Mouse (Mus musculus): Measurements from ENCODE around the gene Gmeb1. TPM values are rescaled to one million over a fixed set of nuclear protein-coding genes. Genes with fewer than 3 reads are reported as not detected.
A peak's percentile ranks its signal among the peaks of the same experiment; 100 is the strongest.

The Gmeb1 gene
- polyA plus RNA-seq, 1 experiment from 2014 or later, result 55.3 TPM

DNA sequence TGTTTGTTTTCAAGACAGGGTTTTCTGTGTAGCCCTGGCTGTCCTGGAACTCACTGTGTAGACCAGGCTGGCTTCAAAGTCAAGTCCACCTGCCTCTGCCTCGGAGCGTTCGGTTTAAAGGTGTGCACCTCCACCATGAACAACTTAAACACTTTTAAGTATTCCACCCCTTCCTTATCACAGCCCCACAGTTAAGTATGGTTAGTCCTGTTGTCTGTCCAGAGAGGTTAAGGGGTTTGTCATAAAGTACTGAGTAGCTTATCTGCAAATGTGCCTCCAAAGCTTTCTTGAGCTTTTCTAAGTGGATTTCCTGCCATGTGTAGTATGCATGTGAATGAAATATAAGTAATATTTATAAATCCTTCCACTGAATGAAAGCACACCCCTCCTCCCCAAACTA lies 14.5 kb upstream of the Gmeb1 start:
- WGBS, result 91% methylated on average over 3 of the region's 3 CpGs
- H3K4me2 ChIP-seq (ENCODE audit: low read length), result no peak overlapping the region

DNA sequence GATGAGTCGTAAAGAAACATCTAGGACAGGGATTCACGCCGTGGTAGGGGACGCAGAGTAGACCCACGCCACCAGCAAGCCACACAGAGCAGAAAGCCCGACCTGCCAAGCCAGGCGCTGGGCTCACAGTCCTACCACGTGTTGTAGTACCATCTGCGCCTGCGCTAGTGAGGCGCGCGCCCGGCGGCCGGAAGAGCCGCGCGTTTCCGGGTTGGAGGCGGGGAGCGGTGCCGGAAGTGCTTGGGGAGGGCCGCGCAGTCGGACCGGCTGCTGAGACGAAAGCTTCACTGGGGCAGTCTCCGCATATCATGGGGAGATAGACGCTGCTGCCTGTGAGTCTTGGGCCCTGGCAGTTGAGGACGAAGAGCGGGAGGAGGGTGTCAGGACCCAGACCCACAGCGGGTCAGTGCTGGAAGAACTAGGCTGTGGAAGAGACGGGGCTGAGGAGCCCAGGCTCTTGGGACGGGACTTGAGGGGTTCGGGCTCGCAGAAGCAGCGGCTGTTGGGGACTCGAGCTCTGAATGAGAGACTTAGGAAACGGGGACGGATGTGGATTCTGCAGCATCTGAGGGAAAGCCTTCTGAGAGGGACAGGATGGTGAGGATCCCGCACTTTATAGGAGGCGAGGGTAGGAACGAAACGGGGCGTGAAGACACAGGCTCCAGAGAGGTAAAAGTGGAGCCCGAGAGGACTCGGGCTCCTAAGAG lies 12.9 kb upstream of the Gmeb1 start, which contains the start of gene Taf12:
Taf12 (plus strand) TSS at position 220 of the 707 bp plus-strand sequence.
- peak; percentile 92 for ATAC-seq
- Histone ChIP-seq H3K27ac (ENCODE audit: low read length) (peak within 1 kb of the TSS; percentile 95), H3K9ac (replicated peaks; ENCODE audit: low read depth, low read length) (peak within 1 kb of the TSS; percentile 90), H3K36me3 (ENCODE audit: control insufficient read depth, insufficient read depth) (no peaks in the 10 kb centered on the region), H3K4me3 (replicated peaks; ENCODE audit: low read length) (peak within 1 kb of the TSS; percentile 95), H3K4me1 (replicated peaks; ENCODE audit: control insufficient read depth, insufficient read depth, low read length) (peaks cover 25% of the 10 kb centered on the region), H3K27me3 (replicated peaks; ENCODE audit: control insufficient read depth, insufficient read depth, low read length) (no peaks in the 10 kb centered on the region), H3K4me2 (ENCODE audit: low read length) (peak within 1 kb of the TSS; percentile 99), H3K9me3 (ENCODE audit: control insufficient read depth, low read length) (no peaks in the 10 kb centered on the region)
- under 1% methylated on average over 48 of the region's 48 CpGs for WGBS

More for the DNA sequence above, 14.5 kb upstream of the Gmeb1 start:
- H3K27me3 ChIP-seq (replicated peaks; ENCODE audit: control insufficient read depth, insufficient read depth, low read length), result no peaks in the 10 kb centered on the region
- H3K9ac ChIP-seq (replicated peaks; ENCODE audit: low read depth, low read length), result no peak overlapping the region
- no peaks in the 10 kb centered on the region for H3K36me3 ChIP-seq (ENCODE audit: control insufficient read depth, insufficient read depth)
- peaks cover 20% of the 10 kb centered on the region for H3K4me1 ChIP-seq (replicated peaks; ENCODE audit: control insufficient read depth, insufficient read depth, low read length)
- H3K9me3 ChIP-seq (ENCODE audit: control insufficient read depth, low read length), result no peaks in the 10 kb centered on the region
- no peak overlapping the region for H3K27ac ChIP-seq (ENCODE audit: low read length)
- ATAC-seq, result no peak
- no peak overlapping the region for H3K4me3 ChIP-seq (replicated peaks; ENCODE audit: low read length)

DNA sequence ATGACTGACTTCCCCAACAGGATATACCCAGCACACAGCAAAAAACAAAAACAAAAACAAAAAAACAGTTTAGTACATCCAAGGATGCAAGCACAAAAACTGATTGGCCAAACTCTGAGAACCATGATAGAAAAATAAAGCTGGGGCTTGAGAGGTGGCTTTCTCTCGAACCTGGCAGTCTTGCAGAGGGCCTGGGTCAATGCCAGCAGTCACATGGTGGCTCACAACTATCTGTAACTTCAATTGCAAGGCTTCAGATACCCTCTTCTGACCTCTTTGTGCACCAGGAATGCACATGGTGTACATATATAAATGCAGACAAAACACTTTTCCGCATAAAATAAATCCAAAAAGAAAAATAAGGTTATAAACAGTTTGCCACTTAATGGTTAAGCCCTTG lies 11.8 kb upstream of the Gmeb1 start:
- H3K9ac ChIP-seq (replicated peaks; ENCODE audit: low read depth, low read length), result peak overlapping the region; percentile 90
- ATAC-seq, result no peak
- no peaks in the 10 kb centered on the region for H3K27me3 ChIP-seq (replicated peaks; ENCODE audit: control insufficient read depth, insufficient read depth, low read length)
- WGBS, result 55% methylated on average over 2 of the region's 2 CpGs
- H3K27ac ChIP-seq (ENCODE audit: low read length), result no peak overlapping the region
- no peaks in the 10 kb centered on the region for H3K36me3 ChIP-seq (ENCODE audit: control insufficient read depth, insufficient read depth)
- H3K4me1 ChIP-seq (replicated peaks; ENCODE audit: control insufficient read depth, insufficient read depth, low read length), result peaks cover 25% of the 10 kb centered on the region
- H3K9me3 ChIP-seq (ENCODE audit: control insufficient read depth, low read length), result no peaks in the 10 kb centered on the region
- peak overlapping the region; percentile 95; the same call in 1 of the 2 replicates for H3K4me3 ChIP-seq (replicated peaks; ENCODE audit: low read length)
- H3K4me2 ChIP-seq (ENCODE audit: low read length), result peak overlapping the region; percentile 80

DNA sequence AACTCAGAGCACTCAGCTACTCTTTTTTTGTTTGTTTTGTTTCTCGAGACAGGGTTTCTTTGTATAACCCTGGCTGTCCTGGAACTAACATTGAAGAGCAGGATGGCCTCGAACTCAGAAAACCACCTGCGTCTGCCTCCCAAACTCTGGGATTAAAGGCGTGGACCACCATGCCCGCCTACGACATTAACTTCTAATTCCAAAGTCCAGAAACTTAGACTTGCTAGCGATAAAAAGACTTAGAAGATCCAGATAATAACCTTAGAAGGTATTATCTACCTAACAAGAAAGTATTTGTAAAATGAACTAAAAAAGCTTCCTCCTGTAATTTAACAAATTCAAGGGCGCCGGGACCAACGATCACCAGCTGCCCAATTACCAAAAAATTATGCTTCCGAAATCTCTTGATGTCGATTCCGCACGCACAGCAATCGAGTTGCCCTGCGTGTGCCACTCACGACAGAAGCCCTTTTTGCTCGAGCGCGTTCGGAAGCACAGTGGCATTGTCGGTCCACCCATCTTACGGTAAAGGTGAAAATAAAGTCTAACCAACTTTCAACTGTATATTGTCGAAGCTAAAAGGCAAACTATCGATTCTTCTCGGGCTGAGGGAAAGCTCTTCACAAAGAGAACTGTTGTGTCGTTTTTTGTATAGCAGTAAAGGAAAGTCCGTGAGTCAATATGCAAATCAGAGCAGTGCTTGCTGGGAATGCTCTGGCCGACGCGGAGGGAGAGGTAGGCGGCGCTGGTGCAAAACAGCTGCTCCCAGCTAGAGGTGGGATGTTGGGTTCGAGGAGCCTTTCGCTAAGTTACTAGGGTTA lies 8.5 kb upstream of the Gmeb1 start:
- Histone ChIP-seq H3K9ac (replicated peaks; ENCODE audit: low read depth, low read length) (peak overlapping the region; percentile 58), H3K4me1 (replicated peaks; ENCODE audit: control insufficient read depth, insufficient read depth, low read length) (peaks cover 16% of the 10 kb centered on the region), H3K27me3 (replicated peaks; ENCODE audit: control insufficient read depth, insufficient read depth, low read length) (no peaks in the 10 kb centered on the region), H3K27ac (ENCODE audit: low read length) (peak overlapping the region; percentile 92), H3K36me3 (ENCODE audit: control insufficient read depth, insufficient read depth) (no peaks in the 10 kb centered on the region), H3K9me3 (ENCODE audit: control insufficient read depth, low read length) (no peaks in the 10 kb centered on the region), H3K4me3 (replicated peaks; ENCODE audit: low read length) (peak overlapping the region; percentile 37), H3K4me2 (ENCODE audit: low read length) (peak overlapping the region; percentile 64)
- ATAC-seq, result peak; percentile 68
- under 1% methylated on average over 35 of the region's 35 CpGs for WGBS

DNA sequence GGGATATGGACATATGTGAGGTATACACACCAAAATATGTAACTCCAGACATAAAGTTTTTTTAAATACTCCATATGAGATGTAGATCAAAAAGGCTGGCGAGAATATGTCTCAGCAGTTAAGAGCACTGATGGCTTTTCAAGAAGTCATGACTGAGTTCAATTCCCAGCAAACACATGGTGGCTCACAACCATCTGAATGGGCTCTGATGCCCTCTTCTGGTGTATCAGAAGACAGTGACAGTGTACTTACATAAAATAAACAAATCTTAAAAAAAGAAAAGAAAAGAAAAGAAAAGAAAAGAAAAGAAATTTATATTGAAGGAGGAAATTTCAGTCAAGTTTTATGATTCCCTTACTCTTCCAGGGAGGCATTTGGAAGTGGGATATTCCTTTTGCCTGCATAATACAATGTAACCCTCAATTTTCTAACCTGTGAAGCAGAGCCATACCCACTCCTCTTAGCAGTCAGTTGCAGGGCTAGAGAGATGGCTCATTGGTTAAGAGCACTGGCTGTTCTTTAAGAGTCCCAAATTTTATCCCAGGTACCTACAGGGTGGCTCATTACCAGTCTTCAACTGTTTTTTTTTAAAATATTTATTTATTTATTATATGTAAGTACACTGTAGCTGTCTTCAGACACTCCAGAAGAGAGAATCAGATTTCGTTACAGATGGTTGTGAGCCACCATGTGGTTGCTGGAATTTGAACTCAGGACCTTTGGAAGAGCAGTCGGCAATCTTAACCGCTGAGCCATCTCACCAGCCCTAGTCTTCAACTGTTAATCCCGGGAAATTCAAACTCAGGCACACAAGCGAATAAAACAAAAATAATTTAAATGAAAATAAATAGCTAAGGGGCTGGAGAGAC lies 7.7 kb upstream of the Gmeb1 start:
- 12% methylated on average over 6 of the region's 6 CpGs for WGBS
- Histone ChIP-seq H3K27me3 (replicated peaks; ENCODE audit: control insufficient read depth, insufficient read depth, low read length) (no peaks in the 10 kb centered on the region), H3K9ac (replicated peaks; ENCODE audit: low read depth, low read length) (no peak overlapping the region), H3K27ac (ENCODE audit: low read length) (peak overlapping the region; percentile 92), H3K4me2 (ENCODE audit: low read length) (peak overlapping the region; percentile 64; the same call in 1 of the 2 replicates), H3K4me1 (replicated peaks; ENCODE audit: control insufficient read depth, insufficient read depth, low read length) (peaks cover 14% of the 10 kb centered on the region), H3K36me3 (ENCODE audit: control insufficient read depth, insufficient read depth) (no peaks in the 10 kb centered on the region), H3K4me3 (replicated peaks; ENCODE audit: low read length) (no peak overlapping the region), H3K9me3 (ENCODE audit: control insufficient read depth, low read length) (no peaks in the 10 kb centered on the region)
- ATAC-seq, result no peak

DNA sequence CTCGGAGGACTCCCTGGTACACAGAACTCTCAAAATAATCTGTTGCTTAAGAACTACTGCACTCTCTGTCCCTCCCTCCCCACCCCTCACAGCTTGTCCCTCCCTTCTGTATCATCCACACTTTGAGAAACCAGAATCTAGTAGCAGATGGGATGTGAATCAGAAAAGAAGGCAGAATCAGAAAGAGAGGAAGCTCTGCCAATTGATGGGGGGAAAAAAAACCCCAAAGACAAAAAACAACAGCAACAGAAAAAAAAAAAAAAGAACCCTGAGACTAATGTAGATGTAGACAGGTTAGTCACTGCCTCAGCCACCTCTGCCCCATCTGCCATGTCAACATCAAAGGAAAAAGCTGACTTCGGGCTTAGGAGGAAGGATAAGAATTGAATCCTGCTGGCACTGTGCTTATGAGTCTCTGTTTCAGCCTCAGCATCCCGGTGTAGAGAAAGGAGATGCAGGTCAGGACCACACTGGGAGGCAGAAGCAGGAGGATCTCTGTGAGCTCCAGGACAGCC lies 5.5 kb upstream of the Gmeb1 start:
- H3K27me3 ChIP-seq (replicated peaks; ENCODE audit: control insufficient read depth, insufficient read depth, low read length), result no peaks in the 10 kb centered on the region
- no peak overlapping the region for H3K4me2 ChIP-seq (ENCODE audit: low read length)
- peaks cover 10% of the 10 kb centered on the region for H3K4me1 ChIP-seq (replicated peaks; ENCODE audit: control insufficient read depth, insufficient read depth, low read length)
- H3K4me3 ChIP-seq (replicated peaks; ENCODE audit: low read length), result no peak overlapping the region
- H3K9me3 ChIP-seq (ENCODE audit: control insufficient read depth, low read length), result no peaks in the 10 kb centered on the region
- H3K9ac ChIP-seq (replicated peaks; ENCODE audit: low read depth, low read length), result no peak overlapping the region
- WGBS, result 89% methylated on average over 3 of the region's 3 CpGs
- H3K27ac ChIP-seq (ENCODE audit: low read length), result no peak overlapping the region
- no peak for ATAC-seq
- H3K36me3 ChIP-seq (ENCODE audit: control insufficient read depth, insufficient read depth), result no peaks in the 10 kb centered on the region

DNA sequence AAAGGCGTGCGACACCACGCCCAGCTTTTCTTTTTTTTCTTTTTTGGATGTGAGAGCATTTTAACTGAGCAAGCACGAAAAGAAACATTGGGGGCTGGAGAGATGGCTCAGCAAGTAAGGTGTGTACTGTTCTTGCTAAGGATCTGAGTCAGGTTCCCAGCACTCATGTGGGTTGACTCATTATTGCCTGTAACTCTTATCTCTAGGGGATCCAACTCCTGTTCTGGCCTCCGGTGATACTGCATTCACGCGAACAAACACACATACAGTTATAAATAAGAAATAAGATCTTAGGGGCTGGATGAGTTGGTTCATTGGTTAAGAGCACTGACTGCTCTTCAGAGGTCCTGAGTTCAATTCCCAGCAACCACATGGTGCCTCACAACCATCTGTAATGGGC lies 1.9 kb upstream of the Gmeb1 start:
- no peak overlapping the region for H3K27ac ChIP-seq (ENCODE audit: low read length)
- 96% methylated on average over 7 of the region's 7 CpGs for WGBS
- no peaks in the 10 kb centered on the region for H3K27me3 ChIP-seq (replicated peaks; ENCODE audit: control insufficient read depth, insufficient read depth, low read length)
- no peak overlapping the region for H3K4me3 ChIP-seq (replicated peaks; ENCODE audit: low read length)
- no peaks in the 10 kb centered on the region for H3K36me3 ChIP-seq (ENCODE audit: control insufficient read depth, insufficient read depth)
- H3K4me2 ChIP-seq (ENCODE audit: low read length), result no peak overlapping the region
- no peaks in the 10 kb centered on the region for H3K9me3 ChIP-seq (ENCODE audit: control insufficient read depth, low read length)
- H3K9ac ChIP-seq (replicated peaks; ENCODE audit: low read depth, low read length), result no peak overlapping the region
- H3K4me1 ChIP-seq (replicated peaks; ENCODE audit: control insufficient read depth, insufficient read depth, low read length), result peaks cover 19% of the 10 kb centered on the region
- ATAC-seq, result no peak

DNA sequence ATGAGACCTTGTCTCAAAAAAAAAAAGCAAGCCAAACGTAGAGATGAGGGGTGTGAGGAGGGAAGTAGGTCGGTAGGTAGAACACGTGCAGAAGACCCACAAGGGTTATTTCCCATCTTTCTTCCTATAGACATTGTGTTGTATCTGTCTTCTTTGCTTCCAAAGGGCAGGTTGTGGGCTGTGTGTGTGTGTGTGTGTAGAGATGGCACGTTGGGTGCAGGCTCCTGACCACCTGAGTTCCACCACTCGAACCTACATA lies 885 bp upstream of the Gmeb1 start:
- Histone ChIP-seq H3K9me3 (ENCODE audit: control insufficient read depth, low read length) (no peaks in the 10 kb centered on the region), H3K27ac (ENCODE audit: low read length) (no peak overlapping the region), H3K4me2 (ENCODE audit: low read length) (no peak overlapping the region), H3K4me1 (replicated peaks; ENCODE audit: control insufficient read depth, insufficient read depth, low read length) (peaks cover 19% of the 10 kb centered on the region), H3K4me3 (replicated peaks; ENCODE audit: low read length) (no peak overlapping the region), H3K36me3 (ENCODE audit: control insufficient read depth, insufficient read depth) (no peaks in the 10 kb centered on the region), H3K9ac (replicated peaks; ENCODE audit: low read depth, low read length) (no peak overlapping the region), H3K27me3 (replicated peaks; ENCODE audit: control insufficient read depth, insufficient read depth, low read length) (no peaks in the 10 kb centered on the region)
- ATAC-seq, result no peak
- 75% methylated on average over 5 of the region's 5 CpGs for WGBS
